Mouse (Mus musculus): Measurements from ENCODE around the gene Gtpbp1. TPM values are rescaled to one million over a fixed set of nuclear protein-coding genes. Genes with fewer than 3 reads are reported as not detected.

Gtpbp1 gene
- polyA plus RNA-seq, 1 experiment from 2014 or later, result 56.5 TPM

- H3K36me3 ChIP-seq (ENCODE audit: control insufficient read depth, insufficient read depth), result no peaks in the 10 kb centered on the region
- H3K4me3 ChIP-seq (replicated peaks; ENCODE audit: low read length), result no peak overlapping the region
- WGBS, result 88% methylated on average over 6 of the region's 6 CpGs
- H3K4me1 ChIP-seq (replicated peaks; ENCODE audit: control insufficient read depth, insufficient read depth, low read length), result peaks cover 44% of the 10 kb centered on the region
- no peak overlapping the region for H3K9ac ChIP-seq (replicated peaks; ENCODE audit: low read depth, low read length)
- no peaks in the 10 kb centered on the region for H3K27me3 ChIP-seq (replicated peaks; ENCODE audit: control insufficient read depth, insufficient read depth, low read length)
- no peaks in the 10 kb centered on the region for H3K9me3 ChIP-seq (ENCODE audit: control insufficient read depth, low read length)
- ATAC-seq, result no peak
- H3K4me2 ChIP-seq (ENCODE audit: low read length), result no peak overlapping the region
- H3K27ac ChIP-seq (ENCODE audit: low read length), result no peak overlapping the region
Measured at GRCm38 (mm10) chr15:79683146-79683545, 7.5 kb upstream of the Gtpbp1 start.

GRCm38 (mm10) chr15:79683707-79684465 lies 6.8 kb upstream of the Gtpbp1 start:
- peak overlapping the region; percentile 92 for H3K4me2 ChIP-seq (ENCODE audit: low read length)
- 76% methylated on average over 19 of the region's 19 CpGs for whole genome bisulfite sequencing
- H3K27ac ChIP-seq (ENCODE audit: low read length), result no peak overlapping the region
- no peaks in the 10 kb centered on the region for H3K27me3 ChIP-seq (replicated peaks; ENCODE audit: control insufficient read depth, insufficient read depth, low read length)
- no peaks in the 10 kb centered on the region for H3K36me3 ChIP-seq (ENCODE audit: control insufficient read depth, insufficient read depth)
- no peaks in the 10 kb centered on the region for H3K9me3 ChIP-seq (ENCODE audit: control insufficient read depth, low read length)
- H3K4me1 ChIP-seq (replicated peaks; ENCODE audit: control insufficient read depth, insufficient read depth, low read length), result peaks cover 48% of the 10 kb centered on the region
- peak overlapping the region; percentile 15; the same call in 1 of the 2 replicates for H3K9ac ChIP-seq (replicated peaks; ENCODE audit: low read depth, low read length)
- H3K4me3 ChIP-seq (replicated peaks; ENCODE audit: low read length), result peak overlapping the region; percentile 8; the same call in 1 of the 2 replicates
- no peak for ATAC-seq

- H3K4me2 ChIP-seq (ENCODE audit: low read length), result peak overlapping the region; percentile 92
- peak overlapping the region; percentile 93 for H3K4me3 ChIP-seq (replicated peaks; ENCODE audit: low read length)
- no peaks in the 10 kb centered on the region for H3K36me3 ChIP-seq (ENCODE audit: control insufficient read depth, insufficient read depth)
- no peak overlapping the region for H3K27ac ChIP-seq (ENCODE audit: low read length)
- no peaks in the 10 kb centered on the region for H3K27me3 ChIP-seq (replicated peaks; ENCODE audit: control insufficient read depth, insufficient read depth, low read length)
- H3K9me3 ChIP-seq (ENCODE audit: control insufficient read depth, low read length), result no peaks in the 10 kb centered on the region
- 61% methylated on average over 6 of the region's 6 CpGs for WGBS
- H3K4me1 ChIP-seq (replicated peaks; ENCODE audit: control insufficient read depth, insufficient read depth, low read length), result peaks cover 48% of the 10 kb centered on the region
- ATAC-seq, result no peak
- H3K9ac ChIP-seq (replicated peaks; ENCODE audit: low read depth, low read length), result no peak overlapping the region; the same call in none of the 2 replicates
Measured at GRCm38 (mm10) chr15:79684616-79685015, 6.0 kb upstream of the Gtpbp1 start.

GRCm38 (mm10) chr15:79685141-79685641 lies 5.5 kb upstream of the Gtpbp1 start:
- Histone ChIP-seq H3K9me3 (ENCODE audit: control insufficient read depth, low read length) (no peaks in the 10 kb centered on the region), H3K4me2 (ENCODE audit: low read length) (peak overlapping the region; percentile 92), H3K27me3 (replicated peaks; ENCODE audit: control insufficient read depth, insufficient read depth, low read length) (no peaks in the 10 kb centered on the region), H3K9ac (replicated peaks; ENCODE audit: low read depth, low read length) (peak overlapping the region; percentile 93), H3K27ac (ENCODE audit: low read length) (no peak overlapping the region), H3K4me3 (replicated peaks; ENCODE audit: low read length) (peak overlapping the region; percentile 93), H3K36me3 (ENCODE audit: control insufficient read depth, insufficient read depth) (no peaks in the 10 kb centered on the region), H3K4me1 (replicated peaks; ENCODE audit: control insufficient read depth, insufficient read depth, low read length) (peaks cover 52% of the 10 kb centered on the region)
- no peak for ATAC-seq
- WGBS, result 44% methylated on average over 6 of the region's 6 CpGs

- H3K4me3 ChIP-seq (replicated peaks; ENCODE audit: low read length), result peak overlapping the region; percentile 93
- no peak for ATAC-seq
- H3K36me3 ChIP-seq (ENCODE audit: control insufficient read depth, insufficient read depth), result no peaks in the 10 kb centered on the region
- H3K4me1 ChIP-seq (replicated peaks; ENCODE audit: control insufficient read depth, insufficient read depth, low read length), result peaks cover 49% of the 10 kb centered on the region
- H3K4me2 ChIP-seq (ENCODE audit: low read length), result peak overlapping the region; percentile 92
- H3K9me3 ChIP-seq (ENCODE audit: control insufficient read depth, low read length), result no peaks in the 10 kb centered on the region
- H3K27me3 ChIP-seq (replicated peaks; ENCODE audit: control insufficient read depth, insufficient read depth, low read length), result no peaks in the 10 kb centered on the region
- H3K27ac ChIP-seq (ENCODE audit: low read length), result no peak overlapping the region
- H3K9ac ChIP-seq (replicated peaks; ENCODE audit: low read depth, low read length), result peak overlapping the region; percentile 93
- WGBS, result 16% methylated on average over 15 of the region's 15 CpGs
Measured at GRCm38 (mm10) chr15:79686046-79686869, 4.4 kb upstream of the Gtpbp1 start.

- peak overlapping the region; percentile 92 for H3K27ac ChIP-seq (ENCODE audit: low read length)
- ATAC-seq, result no peak
- peak overlapping the region; percentile 93 for H3K4me3 ChIP-seq (replicated peaks; ENCODE audit: low read length)
- no peaks in the 10 kb centered on the region for H3K36me3 ChIP-seq (ENCODE audit: control insufficient read depth, insufficient read depth)
- no peaks in the 10 kb centered on the region for H3K27me3 ChIP-seq (replicated peaks; ENCODE audit: control insufficient read depth, insufficient read depth, low read length)
- peak overlapping the region; percentile 93 for H3K9ac ChIP-seq (replicated peaks; ENCODE audit: low read depth, low read length)
- H3K9me3 ChIP-seq (ENCODE audit: control insufficient read depth, low read length), result no peaks in the 10 kb centered on the region
- H3K4me2 ChIP-seq (ENCODE audit: low read length), result peak overlapping the region; percentile 92
- peaks cover 57% of the 10 kb centered on the region for H3K4me1 ChIP-seq (replicated peaks; ENCODE audit: control insufficient read depth, insufficient read depth, low read length)
- WGBS, result 0% methylated on average over 33 of the region's 33 CpGs
Measured at GRCm38 (mm10) chr15:79687175-79687574, 3.5 kb upstream of the Gtpbp1 start.

GRCm38 (mm10) chr15:79687646-79688267 lies 2.9 kb upstream of the Gtpbp1 start, which contains the start of gene Josd1:
TSS of gene Josd1 (minus strand) at chr15:79687919.
- under 1% methylated on average over 67 of the region's 72 CpGs for WGBS
- Histone ChIP-seq H3K27ac (ENCODE audit: low read length) (peak within 1 kb of the TSS; percentile 92), H3K36me3 (ENCODE audit: control insufficient read depth, insufficient read depth) (no peaks in the 10 kb centered on the region), H3K4me2 (ENCODE audit: low read length) (peak within 1 kb of the TSS; percentile 92), H3K4me3 (replicated peaks; ENCODE audit: low read length) (peak within 1 kb of the TSS; percentile 93), H3K9ac (replicated peaks; ENCODE audit: low read depth, low read length) (peak within 1 kb of the TSS; percentile 93), H3K4me1 (replicated peaks; ENCODE audit: control insufficient read depth, insufficient read depth, low read length) (peaks cover 61% of the 10 kb centered on the region), H3K27me3 (replicated peaks; ENCODE audit: control insufficient read depth, insufficient read depth, low read length) (no peaks in the 10 kb centered on the region), H3K9me3 (ENCODE audit: control insufficient read depth, low read length) (no peaks in the 10 kb centered on the region)
- ATAC-seq, result peak; percentile 29

- 5% methylated on average over 8 of the region's 8 CpGs for WGBS
- peak overlapping the region; percentile 93 for H3K9ac ChIP-seq (replicated peaks; ENCODE audit: low read depth, low read length)
- no peaks in the 10 kb centered on the region for H3K36me3 ChIP-seq (ENCODE audit: control insufficient read depth, insufficient read depth)
- H3K4me1 ChIP-seq (replicated peaks; ENCODE audit: control insufficient read depth, insufficient read depth, low read length), result peaks cover 55% of the 10 kb centered on the region
- no peaks in the 10 kb centered on the region for H3K27me3 ChIP-seq (replicated peaks; ENCODE audit: control insufficient read depth, insufficient read depth, low read length)
- ATAC-seq, result no peak
- H3K27ac ChIP-seq (ENCODE audit: low read length), result peak overlapping the region; percentile 92
- no peaks in the 10 kb centered on the region for H3K9me3 ChIP-seq (ENCODE audit: control insufficient read depth, low read length)
- H3K4me2 ChIP-seq (ENCODE audit: low read length), result peak overlapping the region; percentile 92
- H3K4me3 ChIP-seq (replicated peaks; ENCODE audit: low read length), result peak overlapping the region; percentile 93
Measured at GRCm38 (mm10) chr15:79688268-79688956, 2.2 kb upstream of the Gtpbp1 start.
